Mouse (Mus musculus) E14TG2a.4 (cell line): ENCODE results near the gene Stat5a.

Source experiments
- H3K27me3 ChIP-seq: 2 replicates; pipeline ENCODE4 v1.6.1; 2014; ENCODE audit warnings: low read length, control low read depth; ENCODE audit not compliant: insufficient read depth
- H3K36me3 ChIP-seq: 2 replicates; pipeline ENCODE4 v1.6.1; 2014; ENCODE audit warnings: low read length, control low read depth; ENCODE audit not compliant: insufficient read depth
- H3K4me1 ChIP-seq: replicated peaks from 2 replicates; pipeline ENCODE4 v1.6.1; 2014; ENCODE audit warnings: low read depth, low read length, control low read depth
- H3K4me3 ChIP-seq: replicated peaks from 2 replicates; pipeline ENCODE4 v1.5.1; 2014; ENCODE audit warnings: mild to moderate bottlenecking, low read length
- H3K9me3 ChIP-seq: 2 replicates; pipeline ENCODE4 v1.6.1; 2014; ENCODE audit warnings: low read length, control low read depth
- CTCF ChIP-seq: conservative IDR thresholded peaks from 2 replicates; pipeline ENCODE4 v1.5.1; 2014; ENCODE audit warnings: low read length
- NANOG ChIP-seq: IDR thresholded peaks from 2 replicates; pipeline ENCODE4 v1.6.1; 2014; ENCODE audit warnings: borderline replicate concordance, low read length, mixed read lengths
- POU5F1 ChIP-seq: IDR thresholded peaks from 2 replicates; pipeline ENCODE4 v1.6.1; 2014; ENCODE audit warnings: low read length, borderline replicate concordance

Gene Stat5a

GRCm38 (mm10) chr11:100842025-100842424 lies 17.1 kb upstream of the Stat5a start:
- peaks cover 6% of the 10 kb centered on the region for H3K4me1 ChIP-seq
- no peaks in the 10 kb centered on the region for H3K36me3 ChIP-seq
- H3K27me3 ChIP-seq = peaks cover 6% of the 10 kb centered on the region; the same call in 1 of the 2 replicates
- TF ChIP-seq NANOG = no peak
- TF ChIP-seq CTCF = no peak
- TF ChIP-seq POU5F1 = no peak
- no peak overlapping the region for H3K4me3 ChIP-seq
- H3K9me3 ChIP-seq = peaks cover 3% of the 10 kb centered on the region; the same call in 1 of the 2 replicates

GRCm38 (mm10) chr11:100843070-100843669 lies 16.0 kb upstream of the Stat5a start:
- TF ChIP-seq CTCF (no peak), POU5F1 (no peak), NANOG (no peak)
- H3K36me3 ChIP-seq = no peaks in the 10 kb centered on the region
- H3K27me3 ChIP-seq = peaks cover 15% of the 10 kb centered on the region
- no peak overlapping the region for H3K4me3 ChIP-seq
- H3K4me1 ChIP-seq = peaks cover 6% of the 10 kb centered on the region
- no peaks in the 10 kb centered on the region for H3K9me3 ChIP-seq

- TF ChIP-seq CTCF = no peak
- TF ChIP-seq NANOG = no peak
- H3K36me3 ChIP-seq = no peaks in the 10 kb centered on the region
- H3K4me1 ChIP-seq = peaks cover 6% of the 10 kb centered on the region
- peaks cover 23% of the 10 kb centered on the region for H3K27me3 ChIP-seq
- no peaks in the 10 kb centered on the region for H3K9me3 ChIP-seq
- H3K4me3 ChIP-seq = no peak overlapping the region
Measured at GRCm38 (mm10) chr11:100844121-100844520, 15.0 kb upstream of the Stat5a start.

- no peak for TF ChIP-seq CTCF
- no peak for TF ChIP-seq POU5F1
- no peak for TF ChIP-seq NANOG
- peaks cover 10% of the 10 kb centered on the region for H3K4me1 ChIP-seq
- H3K27me3 ChIP-seq = peaks cover 36% of the 10 kb centered on the region
- H3K36me3 ChIP-seq = no peaks in the 10 kb centered on the region
- H3K4me3 ChIP-seq = no peak overlapping the region
- H3K9me3 ChIP-seq = no peaks in the 10 kb centered on the region
Measured at GRCm38 (mm10) chr11:100845793-100846192, 13.4 kb upstream of the Stat5a start.

GRCm38 (mm10) chr11:100847572-100847971 lies 11.6 kb upstream of the Stat5a start:
- peaks cover 12% of the 10 kb centered on the region for H3K4me1 ChIP-seq
- TF ChIP-seq CTCF (no peak), NANOG (no peak), POU5F1 (no peak)
- no peaks in the 10 kb centered on the region for H3K9me3 ChIP-seq
- H3K27me3 ChIP-seq = peaks cover 53% of the 10 kb centered on the region
- no peak overlapping the region for H3K4me3 ChIP-seq
- H3K36me3 ChIP-seq = no peaks in the 10 kb centered on the region

GRCm38 (mm10) chr11:100848080-100848479 lies 11.1 kb upstream of the Stat5a start:
- Histone ChIP-seq H3K36me3 (no peaks in the 10 kb centered on the region), H3K9me3 (no peaks in the 10 kb centered on the region), H3K4me1 (peaks cover 12% of the 10 kb centered on the region), H3K27me3 (peaks cover 58% of the 10 kb centered on the region), H3K4me3 (no peak overlapping the region)
- no peak for TF ChIP-seq POU5F1
- no peak for TF ChIP-seq NANOG
- no peak for TF ChIP-seq CTCF

GRCm38 (mm10) chr11:100848789-100849379 lies 10.3 kb upstream of the Stat5a start:
- no peaks in the 10 kb centered on the region for H3K9me3 ChIP-seq
- peaks cover 66% of the 10 kb centered on the region for H3K27me3 ChIP-seq
- H3K36me3 ChIP-seq = no peaks in the 10 kb centered on the region
- H3K4me3 ChIP-seq = no peak overlapping the region
- TF ChIP-seq POU5F1 (no peak), NANOG (no peak), CTCF (no peak)
- H3K4me1 ChIP-seq = peaks cover 12% of the 10 kb centered on the region

GRCm38 (mm10) chr11:100849456-100850037 lies 9.6 kb upstream of the Stat5a start:
- Histone ChIP-seq H3K4me3 (peak overlapping the region; percentile 85), H3K4me1 (peaks cover 18% of the 10 kb centered on the region), H3K9me3 (no peaks in the 10 kb centered on the region), H3K36me3 (no peaks in the 10 kb centered on the region), H3K27me3 (peaks cover 72% of the 10 kb centered on the region)
- TF ChIP-seq CTCF (no peak), POU5F1 (no peak), NANOG (no peak)
